Comparison of ENCODE assay signal across 19 mouse cellular contexts in genomic region chr17:56420022-56420421, GRCm38 (mm10).
"Had no signal": no experiment of that assay in that cellular context is flagged by ENCODE, and none has a peak within 500 bp of the region (broad histone marks: within the 10 kb centered on the region; RNA-seq: fewer than 3 reads in every experiment).

No protein-coding gene starts in this region.

- H3K27ac ChIP-seq: liver, embryonic 14.5 days; midbrain, embryonic 10.5 days; midbrain, embryonic 12.5 days; neural tube, embryonic 13.5 days; neural tube, embryonic 15.5 days had no signal

- H3K4me3 ChIP-seq: midbrain, embryonic 10.5 days; midbrain, embryonic 12.5 days; neural tube, embryonic 13.5 days; neural tube, embryonic 15.5 days had no signal

- H3K4me2 ChIP-seq: lung, embryonic 14.5 days; midbrain, embryonic 12.5 days; neural tube, embryonic 13.5 days; neural tube, embryonic 15.5 days had no signal

- H3K27me3 ChIP-seq: neural tube, embryonic 13.5 days; neural tube, embryonic 15.5 days had no signal

- H3K9me3 ChIP-seq: midbrain, embryonic 10.5 days; midbrain, embryonic 12.5 days; neural tube, embryonic 13.5 days; neural tube, embryonic 15.5 days had no signal

- H3K9ac ChIP-seq: liver, embryonic 14.5 days; lung, embryonic 14.5 days; midbrain, embryonic 12.5 days; neural tube, embryonic 13.5 days; neural tube, embryonic 15.5 days had no signal

- ATAC-seq: midbrain, embryonic 16.5 days had no signal

- DNase-seq: lung, adult 18-20 months; lung, embryonic 14.5 days; lung, postnatal 10 days; lung, postnatal 4 days; midbrain, embryonic 14.5 days; retina, postnatal 1 day; right cerebral cortex, adult 18-20 months; right cerebral cortex, postnatal 25 days; right cerebral cortex, postnatal 4 days; spleen, adult 18-20 months; thymus, adult 18-20 months; thymus, postnatal 14 days; thymus, postnatal 36 days had no signal
